In genomic region chr17:14254616-14255015, GRCm38 (mm10) we compare ENCODE assay signal across 18 mouse cellular contexts. TPM values are rescaled to one million over a fixed set of nuclear protein-coding genes. Genes with fewer than 3 reads are reported as not detected.
DNase-seq lines count a peak whose midpoint lies in the region; ATAC-seq and TF ChIP-seq lines count a peak whose summit lies in the region.
"Had no signal": no experiment of that assay in that cellular context is flagged by ENCODE, and none has a peak within 500 bp of the region (broad histone marks: within the 10 kb centered on the region; RNA-seq: fewer than 3 reads in every experiment).

No protein-coding gene starts in this region.

- H3K4me1 ChIP-seq in kidney, postnatal 0 days (replicated peaks; ENCODE audit: insufficient read depth, low read length), result no peaks in the 10 kb centered on the region
- peaks cover 24% of the 10 kb centered on the region for H3K4me1 ChIP-seq in intestine, embryonic 16.5 days (ENCODE audit: control insufficient read depth, insufficient read depth, low read length)
- H3K4me1 ChIP-seq: forebrain, embryonic 12.5 days; hindbrain, embryonic 12.5 days; neural tube, embryonic 15.5 days had no signal

- H3K36me3 ChIP-seq in kidney, postnatal 0 days (ENCODE audit: insufficient read depth, low read length), result no peaks in the 10 kb centered on the region
- no peaks in the 10 kb centered on the region for H3K36me3 ChIP-seq in intestine, embryonic 16.5 days (ENCODE audit: control insufficient read depth, insufficient read depth, low read length)
- H3K36me3 ChIP-seq: forebrain, embryonic 12.5 days; hindbrain, embryonic 12.5 days; neural tube, embryonic 15.5 days; stomach, embryonic 15.5 days had no signal

- POLR2A ChIA-PET in Patski (lab: Charles Lee), result no interaction called here

- WGBS in kidney, postnatal 0 days, result 9% methylated on average over 5 of the region's 5 CpGs
- 36% methylated on average over 5 of the region's 5 CpGs for WGBS in intestine, embryonic 16.5 days

- H3K4me2 ChIP-seq in kidney, postnatal 0 days (ENCODE audit: low read length), result no peak overlapping the region
- H3K4me2 ChIP-seq in intestine, embryonic 16.5 days (ENCODE audit: low read depth, low read length), result no peak overlapping the region
- H3K4me2 ChIP-seq: forebrain, embryonic 12.5 days; hindbrain, embryonic 12.5 days; neural tube, embryonic 15.5 days; stomach, embryonic 15.5 days had no signal

- no peaks in the 10 kb centered on the region for H3K9me3 ChIP-seq in kidney, postnatal 0 days (replicated peaks; ENCODE audit: low read length)
- H3K9me3 ChIP-seq in intestine, embryonic 16.5 days (ENCODE audit: control insufficient read depth, low read length), result no peaks in the 10 kb centered on the region
- H3K9me3 ChIP-seq: forebrain, embryonic 12.5 days; hindbrain, embryonic 12.5 days; neural tube, embryonic 15.5 days; stomach, embryonic 15.5 days had no signal

- TF ChIP-seq CTCF in kidney, postnatal 0 days (IDR thresholded peaks at IDR 0.05; ENCODE audit: low read depth), result no peak
- TF ChIP-seq CTCF in Patski (IDR thresholded peaks at IDR 0.05), result no peak

- ATAC-seq in kidney, postnatal 0 days (replicated peaks; ENCODE audit: low FRiP score, low read depth), result no peak; the same call in 1 of the 2 replicates
- ATAC-seq in Patski, result peak; percentile 28
- ATAC-seq in intestine, embryonic 16.5 days, result peak; percentile 48
- ATAC-seq: midbrain, embryonic 16.5 days had no signal

- H3K9ac ChIP-seq in kidney, postnatal 0 days (ENCODE audit: low read depth, low read length), result no peak overlapping the region
- H3K9ac ChIP-seq in intestine, embryonic 16.5 days (ENCODE audit: low read depth, low read length), result no peak overlapping the region
- H3K9ac ChIP-seq: forebrain, embryonic 12.5 days; hindbrain, embryonic 12.5 days; liver, embryonic 14.5 days; neural tube, embryonic 15.5 days; stomach, embryonic 15.5 days had no signal

- H3K27ac ChIP-seq in kidney, postnatal 0 days, result no peak overlapping the region
- H3K27ac ChIP-seq in intestine, embryonic 16.5 days (ENCODE audit: low read length), result peak overlapping the region; percentile 9; the same call in 1 of the 2 replicates
- H3K27ac ChIP-seq: forebrain, embryonic 12.5 days; hindbrain, embryonic 12.5 days; liver, embryonic 14.5 days; neural tube, embryonic 15.5 days; stomach, embryonic 15.5 days had no signal

- no peaks in the 10 kb centered on the region for H3K27me3 ChIP-seq in kidney, postnatal 0 days (ENCODE audit: insufficient read depth, low read length)
- peaks cover 3% of the 10 kb centered on the region for H3K27me3 ChIP-seq in Patski
- no peaks in the 10 kb centered on the region for H3K27me3 ChIP-seq in intestine, embryonic 16.5 days (replicated peaks; ENCODE audit: control insufficient read depth, insufficient read depth, low read length)
- H3K27me3 ChIP-seq: forebrain, embryonic 12.5 days; hindbrain, embryonic 12.5 days; neural tube, embryonic 15.5 days; stomach, embryonic 15.5 days had no signal

- H3K4me3 ChIP-seq in kidney, postnatal 0 days (replicated peaks; ENCODE audit: low read depth, low read length), result no peak overlapping the region
- no peak overlapping the region for H3K4me3 ChIP-seq in intestine, embryonic 16.5 days (ENCODE audit: low read length)
- H3K4me3 ChIP-seq: forebrain, embryonic 12.5 days; hindbrain, embryonic 12.5 days; neural tube, embryonic 15.5 days; stomach, embryonic 15.5 days had no signal

- CTCF ChIA-PET in Patski (lab: Charles Lee), result no interaction called here

- in situ Hi-C loops in Patski (cut with MboI; ENCODE audit: low pct_unique_long_range_greater_than_20kb), result no loop called here

- peak; percentile 25 to 35 for DNase-seq in heart, adult 18-20 months
- no peak for DNase-seq in heart, adult 8-10 months (ENCODE audit: low spot score)
- DNase-seq in kidney, postnatal 0 days (ENCODE audit: low spot score), result peak; percentile 58
- no peak for DNase-seq in kidney, adult 8-10 months
- peak; percentile 19 for DNase-seq in Patski (ENCODE audit: low read depth, low spot score)
- DNase-seq in cerebellum, postnatal 36 days, result no peak
- DNase-seq: B cell, adult 2 months; cerebellum, adult 2 months; gastrocnemius, postnatal 36 days; lung, postnatal 10 days had no signal

RNA-seq across cellular contexts. Expression of gene Smoc2, which starts 24.7 kb away (rescaled TPM):
- total RNA-seq in heart, adult 18-20 months (2021), result 10 to 100 TPM; 44.5 to 53.2 TPM
- 10 to 100 TPM; 39.4 to 55.1 (median 46.0) TPM for total RNA-seq in heart, adult 8-10 months (2022)
- polyA plus RNA-seq in kidney, postnatal 0 days (2015; fragmentation: Nextera tagmentation; extraction: Ambion mirVana), result 57.5 and 66.1 TPM in 2 replicates
- polyA plus RNA-seq in Patski (2021), result 0.08 TPM
- polyA plus RNA-seq in intestine, embryonic 16.5 days (2015; fragmentation: Nextera tagmentation; extraction: Ambion mirVana), result 117 and 122 TPM in 2 replicates
- total RNA-seq: megakaryocyte-erythroid progenitor cell, adult 5-6 weeks had no signal

RNA-seq across cellular contexts. Expression of gene Dact2, which starts 50.5 kb away (rescaled TPM):
- total RNA-seq in heart, adult 18-20 months (2021), result 1 to 10 TPM in 1 of 2 experiments, under 1 TPM in 1; 0.95 to 1.1 TPM
- 1 to 10 TPM in 2 of 4 experiments, under 1 TPM in 2; 0.94 to 1.3 (median 0.98) TPM for total RNA-seq in heart, adult 8-10 months (2022)
- polyA plus RNA-seq in kidney, postnatal 0 days (2015; fragmentation: Nextera tagmentation; extraction: Ambion mirVana), result 14.8 and 16.0 TPM in 2 replicates
- 22.1 TPM for polyA plus RNA-seq in Patski (2021)
- 4.5 and 5.1 TPM in 2 replicates for polyA plus RNA-seq in intestine, embryonic 16.5 days (2015; fragmentation: Nextera tagmentation; extraction: Ambion mirVana)
- total RNA-seq: megakaryocyte-erythroid progenitor cell, adult 5-6 weeks had no signal

Comparison
In these comparisons a context has a peak if more than half of its experiments do, and no peak if none do; other contexts are left out.
1. DNase-seq: peak in heart, adult 18-20 months (2 of 2), kidney, postnatal 0 days (single experiment) and Patski (single experiment); none in heart, adult 8-10 months (single experiment), kidney, adult 8-10 months (0 of 2) and cerebellum, postnatal 36 days (0 of 2).
2. RNA of gene Smoc2, which starts 24.7 kb away (polyA plus RNA-seq): 117 to 122 TPM in intestine, embryonic 16.5 days and 57.5 to 66.1 TPM in kidney, postnatal 0 days; 0.08 TPM in Patski (single experiment); every median in the first group is over 10 times any median in the second.